Mouse (Mus musculus): ENCODE data around the gene Nrip3. TPM values are rescaled to one million over a fixed set of nuclear protein-coding genes. Genes with fewer than 3 reads are reported as not detected.
A peak's percentile ranks its signal among the peaks of the same experiment; 100 is the strongest.

Nrip3 gene
- polyA plus RNA-seq (2017; shearing (Covaris generic)) = under 1 TPM; 0.30 to 0.73 TPM

DNA sequence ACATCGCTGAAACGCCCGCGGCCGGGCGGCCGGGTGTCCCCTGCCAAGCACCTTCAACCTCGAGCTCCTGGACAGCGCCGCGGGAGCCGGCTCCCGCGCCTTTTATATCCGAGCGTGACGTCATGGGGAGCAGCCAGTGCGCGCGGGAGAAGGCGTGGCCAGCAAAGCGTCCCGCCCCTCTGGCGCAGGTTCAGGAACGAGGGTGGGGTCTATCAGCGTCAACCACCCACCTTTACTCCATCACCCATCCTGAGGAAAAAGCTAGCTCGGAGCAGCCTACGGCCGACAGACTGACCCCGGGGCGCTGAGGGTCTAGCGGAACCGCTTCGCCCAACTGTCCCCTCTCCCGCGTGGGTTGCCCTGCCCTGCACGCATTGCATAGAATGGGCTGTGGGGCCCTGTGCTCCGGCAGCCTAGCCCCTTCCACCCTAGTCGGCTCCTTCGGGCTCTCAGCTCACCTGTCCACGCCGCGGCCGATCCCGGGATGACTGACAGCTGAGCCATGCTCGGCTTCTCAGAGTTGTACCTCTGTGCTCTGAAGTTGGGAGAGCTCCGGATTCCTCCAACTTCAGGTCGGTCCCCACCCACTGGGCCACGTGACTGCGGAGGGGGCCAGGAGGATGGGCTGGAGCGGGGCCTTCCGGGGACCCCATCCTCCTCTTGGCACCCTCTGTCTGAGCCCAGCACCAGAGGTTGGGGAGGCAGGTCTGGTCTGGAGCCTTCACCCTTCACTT, at the start of gene Nrip3:
Gene Nrip3, minus strand, starts transcription at position 556 of the 734 bp plus-strand sequence.
- ATAC-seq = peak; percentile 84

DNA sequence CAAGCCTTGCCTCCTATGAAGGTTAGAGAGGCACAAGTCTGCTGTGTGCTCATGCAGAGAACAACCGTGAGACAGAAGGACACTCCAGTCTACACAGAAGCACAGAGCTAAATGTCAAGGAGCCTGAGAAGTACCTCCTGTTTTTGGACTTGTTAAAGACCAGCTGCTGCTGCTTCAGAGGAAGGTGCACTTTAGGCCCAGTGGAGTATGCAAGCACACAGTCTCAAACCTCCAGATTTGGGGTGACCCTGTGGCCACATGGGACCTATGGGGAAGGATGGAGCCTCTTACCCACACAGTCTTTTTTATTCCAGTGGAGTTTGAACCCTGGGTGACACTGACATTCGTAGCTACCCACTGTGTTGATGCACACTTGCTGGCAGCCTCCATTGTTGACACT, 49.6 kb upstream of the Nrip3 start:
- no peak for ATAC-seq

DNA sequence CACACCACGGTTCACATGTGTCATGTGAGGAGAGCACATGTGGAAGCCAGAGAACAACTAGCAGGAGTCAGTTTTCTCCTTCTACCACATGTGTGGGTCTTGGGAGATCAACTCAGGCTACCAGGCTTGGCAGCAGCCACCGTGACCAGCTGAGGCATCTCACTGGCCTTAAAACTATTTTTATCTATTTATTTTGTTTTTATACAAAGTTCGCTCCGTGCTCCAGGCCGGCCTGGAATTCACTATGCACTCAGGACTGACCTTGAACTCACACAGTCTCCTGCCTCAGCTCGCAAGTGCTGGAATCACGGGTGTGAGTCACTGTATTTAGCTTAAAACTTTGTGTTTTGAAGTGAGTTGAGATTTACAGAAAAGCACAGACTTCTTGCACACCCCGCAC, 45.1 kb upstream of the Nrip3 start:
- ATAC-seq = no peak

GRCm38 (mm10) chr7:109825293-109825692, 43.5 kb upstream of the Nrip3 start:
- ATAC-seq = no peak

DNA sequence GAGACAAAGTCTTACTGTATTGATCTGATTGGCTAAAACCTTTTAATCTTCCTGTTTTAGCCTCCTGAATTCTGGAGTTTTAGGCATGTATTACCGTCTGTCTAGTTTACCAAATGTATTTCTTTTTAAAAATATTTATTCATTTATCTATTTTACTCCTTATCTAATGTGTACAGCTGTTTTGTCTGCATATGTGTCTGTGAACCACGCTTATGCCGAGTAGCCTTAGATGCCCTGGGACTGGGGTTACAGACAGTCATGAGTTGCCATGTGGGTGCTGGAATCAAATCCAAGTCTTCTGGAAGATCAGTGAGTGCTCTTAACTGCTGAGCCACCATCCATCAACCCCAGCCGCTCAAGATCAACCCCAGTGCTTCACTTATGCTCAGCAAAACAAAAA, 36.8 kb upstream of the Nrip3 start:
- no peak for ATAC-seq

DNA sequence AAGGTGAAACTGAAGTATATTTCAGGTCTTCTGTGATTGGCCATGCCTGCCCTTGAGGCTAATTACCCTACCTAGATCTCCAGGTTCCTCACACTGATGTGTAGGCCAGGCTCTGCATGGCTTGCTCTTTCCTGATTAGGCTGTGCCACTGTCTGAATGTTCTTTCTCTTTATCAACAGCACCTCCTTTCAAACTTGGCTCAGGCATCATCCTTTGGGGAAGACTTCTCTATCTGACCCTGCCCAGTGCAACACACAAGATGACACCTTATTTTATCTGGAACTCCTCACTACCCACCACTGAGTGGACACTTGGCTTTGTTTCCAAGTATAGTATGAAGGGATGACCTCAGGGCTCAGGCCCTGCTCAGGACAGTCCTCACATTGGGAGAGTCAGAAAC, 36.1 kb upstream of the Nrip3 start:
- ATAC-seq = no peak

GRCm38 (mm10) chr7:109813330-109814140, 31.7 kb upstream of the Nrip3 start:
- ATAC-seq = no peak

DNA sequence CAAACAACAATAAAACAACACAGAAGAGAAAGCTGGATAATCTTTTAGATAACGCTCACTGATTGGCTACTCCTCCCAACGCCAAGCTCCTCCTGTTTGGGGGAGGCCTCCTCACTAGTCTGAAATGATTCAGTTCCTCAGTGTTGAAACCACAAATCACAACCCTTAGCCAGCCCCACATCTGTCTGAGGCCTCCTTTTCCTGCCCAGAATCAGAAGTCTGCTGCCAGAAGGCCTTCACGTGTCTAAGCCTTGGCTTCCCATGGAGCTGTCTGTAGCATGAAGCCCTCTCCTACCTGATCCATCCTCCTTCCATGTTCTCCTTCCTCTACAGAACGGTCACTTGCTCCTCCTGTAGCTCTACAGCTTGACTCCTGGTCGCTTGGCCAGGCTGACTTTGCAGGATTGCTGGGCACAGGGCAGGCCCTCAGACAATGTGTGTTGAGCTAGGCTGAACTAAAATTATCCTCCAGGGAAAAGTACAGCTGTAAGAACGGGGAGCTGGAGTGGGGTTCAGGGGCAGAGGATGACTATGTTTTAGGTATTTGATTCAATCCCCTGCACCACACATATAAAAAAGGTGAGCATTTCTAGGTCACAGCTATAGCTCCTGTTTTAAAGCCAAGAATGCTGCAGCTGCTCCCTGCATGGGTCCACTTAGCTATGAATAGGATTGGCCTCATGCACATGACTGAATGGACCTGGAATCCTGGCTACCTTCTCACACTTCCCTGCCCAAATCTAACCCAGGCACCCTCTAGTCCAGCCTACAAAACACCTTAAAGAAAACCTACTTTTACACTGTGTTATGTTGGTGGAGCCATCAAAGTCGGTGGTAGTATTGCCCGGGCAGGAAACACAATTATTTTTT, 26.0 kb upstream of the Nrip3 start:
- no peak for ATAC-seq

DNA sequence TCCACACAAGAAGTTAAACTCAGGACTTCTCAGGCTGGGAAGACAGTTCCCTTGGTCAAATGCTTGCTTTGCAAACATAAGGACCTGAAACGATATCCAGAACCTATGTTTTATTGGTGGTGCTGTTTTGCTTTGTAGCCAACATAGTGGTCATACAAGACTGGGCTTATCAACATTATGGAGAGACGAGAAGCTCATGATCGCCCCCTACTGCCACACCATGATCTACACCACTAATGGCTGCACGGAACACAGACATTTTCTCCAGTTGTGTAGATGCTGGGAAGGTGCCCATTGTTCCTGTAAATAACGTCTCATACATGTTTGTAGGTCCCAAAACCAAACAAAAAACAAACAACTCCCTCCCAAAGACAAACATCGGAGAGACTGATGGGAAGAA, 23.0 kb upstream of the Nrip3 start:
- ATAC-seq = no peak

DNA sequence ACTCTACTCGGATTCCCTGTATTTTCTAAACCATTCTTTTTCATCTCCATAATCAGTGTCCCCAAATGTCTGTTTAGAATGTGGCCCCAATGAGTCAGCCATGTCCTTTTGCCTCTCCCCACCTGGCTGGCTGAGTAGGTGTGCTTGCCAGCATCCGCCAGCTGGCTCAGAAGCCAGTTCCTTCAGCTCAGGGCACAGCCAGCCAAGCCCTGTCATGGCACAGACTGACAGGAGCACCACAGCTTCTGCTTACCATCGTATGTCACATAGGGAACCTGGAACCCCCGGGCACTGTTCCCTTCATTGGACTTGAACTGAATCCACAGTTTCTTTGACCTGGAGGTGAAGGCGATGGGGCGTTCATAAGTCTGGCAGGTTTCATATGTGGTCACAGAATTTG, 22.5 kb upstream of the Nrip3 start:
- no peak for ATAC-seq

GRCm38 (mm10) chr7:109803516-109803915, 21.7 kb upstream of the Nrip3 start:
- ATAC-seq = no peak

DNA sequence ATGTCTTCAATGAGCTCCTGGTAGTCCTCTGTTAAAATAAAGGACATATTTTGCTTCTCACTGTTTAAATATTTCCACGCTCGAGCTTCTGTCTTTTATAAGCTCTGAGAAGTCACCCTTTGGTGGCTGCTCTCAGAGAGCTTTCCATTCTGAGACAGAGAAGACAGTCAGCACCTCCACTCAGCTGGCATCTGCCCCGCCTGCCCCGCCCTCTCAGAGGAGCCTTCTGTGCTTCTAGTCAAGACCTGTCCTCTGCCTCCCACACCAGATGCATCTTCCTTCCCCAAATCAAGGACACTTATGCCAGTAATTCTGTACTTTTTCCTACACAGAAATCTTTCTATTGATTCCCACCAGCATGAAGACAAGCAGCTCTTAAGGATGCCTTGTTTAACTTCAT, 18.8 kb upstream of the Nrip3 start:
- ATAC-seq = no peak

GRCm38 (mm10) chr7:109799168-109799567, 17.3 kb upstream of the Nrip3 start:
- no peak for ATAC-seq

GRCm38 (mm10) chr7:109795564-109795963, 13.7 kb upstream of the Nrip3 start:
- ATAC-seq = no peak

- ATAC-seq = no peak
These were observed 12.7 kb upstream of the Nrip3 start for GRCm38 (mm10) chr7:109794556-109794955.

DNA sequence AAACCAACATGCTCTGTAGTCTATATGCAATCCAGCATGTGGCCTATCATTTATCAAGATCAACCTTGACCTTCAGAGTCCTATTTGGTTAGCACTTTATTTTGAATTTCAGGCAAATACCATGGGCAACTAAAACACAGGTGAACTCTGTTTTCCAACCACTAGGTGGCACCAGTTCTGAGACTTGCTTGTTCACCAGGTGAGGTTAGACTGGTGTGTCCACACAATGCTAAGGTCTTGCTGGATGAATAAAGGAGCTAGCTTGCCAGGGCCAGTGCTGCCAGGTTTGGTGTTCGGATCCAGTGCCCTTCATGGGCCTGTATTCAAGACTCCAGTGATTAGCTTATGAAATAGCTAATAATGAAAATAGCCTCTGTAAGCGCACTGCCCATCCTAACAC, 10.9 kb upstream of the Nrip3 start:
- peak; percentile 72 for ATAC-seq

DNA sequence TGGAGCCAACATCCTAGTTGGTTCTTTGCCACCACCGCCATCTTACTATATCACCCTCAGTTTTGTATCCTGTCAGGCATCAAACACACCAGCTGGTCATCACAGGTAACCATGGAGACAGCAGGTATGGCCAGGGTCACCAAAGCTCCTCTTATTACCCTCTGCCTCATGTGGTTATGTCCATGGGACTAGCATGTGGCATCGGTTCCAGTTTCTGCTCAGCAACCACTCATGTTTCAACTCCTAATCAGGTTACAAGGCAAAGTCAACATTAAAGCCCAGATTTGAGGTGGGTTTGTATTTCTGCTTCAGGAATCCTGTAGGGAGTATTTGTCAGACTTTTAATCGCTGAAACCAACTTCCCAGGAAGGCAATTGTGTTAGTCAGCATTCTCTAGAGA, 9.0 kb upstream of the Nrip3 start:
- no peak for ATAC-seq

DNA sequence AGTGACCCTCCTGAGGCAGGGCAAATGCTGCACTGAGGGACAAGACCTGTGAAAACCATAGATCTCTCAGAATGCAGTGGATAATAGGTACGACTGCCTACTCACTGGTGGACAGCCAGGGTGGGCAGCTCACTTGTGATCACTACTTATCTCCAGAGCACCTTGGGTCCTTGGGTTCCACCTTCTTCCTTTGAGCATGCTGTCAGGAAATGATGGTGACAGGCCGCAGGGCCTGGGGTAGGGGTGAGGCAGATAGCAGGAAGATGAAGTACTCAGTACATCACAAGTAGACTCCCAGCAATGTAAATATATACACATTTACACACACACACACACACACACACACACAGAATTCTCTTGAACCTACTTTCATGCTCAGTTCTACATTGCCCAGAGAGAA, 6.0 kb upstream of the Nrip3 start:
- ATAC-seq = no peak

GRCm38 (mm10) chr7:109783281-109783680, 1.5 kb upstream of the Nrip3 start:
- ATAC-seq = no peak

GRCm38 (mm10) chr7:109781087-109781469, 747 bp downstream of the Nrip3 start:
- peak; percentile 54 for ATAC-seq

- no peak for ATAC-seq
These were observed 9.6 kb downstream of the Nrip3 start for GRCm38 (mm10) chr7:109772251-109772650.

- ATAC-seq = no peak
These were observed 13.0 kb downstream of the Nrip3 start for GRCm38 (mm10) chr7:109768699-109769383.
